Mouse (Mus musculus) layer of hippocampus, postnatal 10 days (tissue): ENCODE data around the gene Paip2b. TPM values are rescaled to one million over a fixed set of nuclear protein-coding genes. Genes with fewer than 3 reads are reported as not detected.

Source experiments
- total RNA-seq, 2 experiments: library from RNA; stranded (reverse); gene quantifications; 2 replicates each; pipeline ENCODE4 v1.2.3; 2021

Gene Paip2b
- total RNA-seq, 2 experiments from 2014 or later = 42.4 to 43.3 TPM

Other genes with a start within 250 kb of the Paip2b start
- not detected for gene Clec4f, start 175.6 kb downstream of the Paip2b start, total RNA-seq
- gene Cd207, start 153.9 kb downstream of the Paip2b start, total RNA-seq = not detected
- not detected for gene Vax2, start 120.5 kb downstream of the Paip2b start, total RNA-seq
- under 1 TPM; 0.21 to 0.56 TPM for gene Atp6v1b1, start 88.8 kb downstream of the Paip2b start, total RNA-seq
- gene Ankrd53, start 69.1 kb downstream of the Paip2b start, total RNA-seq = not detected
- gene Tex261, start 55.9 kb downstream of the Paip2b start, total RNA-seq = 10 to 100 TPM; 47.3 to 55.4 TPM
- gene Nagk, start 36.8 kb downstream of the Paip2b start, total RNA-seq = 10 to 100 TPM; 63.0 to 66.3 TPM
- 100 to 1,000 TPM; 109 to 119 TPM for gene Zfp638, start 35.4 kb upstream of the Paip2b start, total RNA-seq
- gene Dysf, start 176.8 kb upstream of the Paip2b start, total RNA-seq = 1 to 10 TPM; 3.5 to 4.0 TPM